Mouse (Mus musculus): Measurements from ENCODE around the gene Gm20695.

Gm20695 gene

GRCm38 (mm10) chr16:3928582-3928981, 44.1 kb downstream of the Gm20695 start:
- peaks cover 15% of the 10 kb centered on the region for H3K36me3 ChIP-seq (ENCODE audit: control insufficient read depth, insufficient read depth, low read length, poor library complexity, severe bottlenecking)
- DNase-seq (ENCODE audit: low read depth, low spot score), result no peak
- H3K27me3 ChIP-seq (ENCODE audit: control insufficient read depth, insufficient read depth, low read length, poor library complexity, severe bottlenecking), result no peaks in the 10 kb centered on the region; the same call in 1 of the 2 replicates

- Histone ChIP-seq H3K27me3 (ENCODE audit: control insufficient read depth, insufficient read depth, low read length, poor library complexity, severe bottlenecking) (no peaks in the 10 kb centered on the region; the same call in 1 of the 2 replicates), H3K36me3 (ENCODE audit: control insufficient read depth, insufficient read depth, low read length, poor library complexity, severe bottlenecking) (peaks cover 12% of the 10 kb centered on the region)
- no peak for DNase-seq (ENCODE audit: low read depth, low spot score)
Observed at GRCm38 (mm10) chr16:3929151-3929550, 44.7 kb downstream of the Gm20695 start.

GRCm38 (mm10) chr16:3933536-3933935, 49.1 kb downstream of the Gm20695 start:
- Histone ChIP-seq H3K36me3 (ENCODE audit: control insufficient read depth, insufficient read depth, low read length, poor library complexity, severe bottlenecking) (peaks cover 5% of the 10 kb centered on the region), H3K27me3 (ENCODE audit: control insufficient read depth, insufficient read depth, low read length, poor library complexity, severe bottlenecking) (no peaks in the 10 kb centered on the region; the same call in 1 of the 2 replicates)
- no peak for DNase-seq (ENCODE audit: low read depth, low spot score)

GRCm38 (mm10) chr16:3934091-3934490, 49.6 kb downstream of the Gm20695 start:
- no peaks in the 10 kb centered on the region; the same call in 1 of the 2 replicates for H3K27me3 ChIP-seq (ENCODE audit: control insufficient read depth, insufficient read depth, low read length, poor library complexity, severe bottlenecking)
- peaks cover 7% of the 10 kb centered on the region for H3K36me3 ChIP-seq (ENCODE audit: control insufficient read depth, insufficient read depth, low read length, poor library complexity, severe bottlenecking)
- DNase-seq (ENCODE audit: low read depth, low spot score), result no peak

GRCm38 (mm10) chr16:3934701-3935100, 50.3 kb downstream of the Gm20695 start:
- Histone ChIP-seq H3K36me3 (ENCODE audit: control insufficient read depth, insufficient read depth, low read length, poor library complexity, severe bottlenecking) (peaks cover 7% of the 10 kb centered on the region), H3K27me3 (ENCODE audit: control insufficient read depth, insufficient read depth, low read length, poor library complexity, severe bottlenecking) (no peaks in the 10 kb centered on the region)
- DNase-seq (ENCODE audit: low read depth, low spot score), result no peak

- no peak for DNase-seq (ENCODE audit: low read depth, low spot score)
- Histone ChIP-seq H3K27me3 (ENCODE audit: control insufficient read depth, insufficient read depth, low read length, poor library complexity, severe bottlenecking) (no peaks in the 10 kb centered on the region), H3K36me3 (ENCODE audit: control insufficient read depth, insufficient read depth, low read length, poor library complexity, severe bottlenecking) (no peaks in the 10 kb centered on the region)
Observed at GRCm38 (mm10) chr16:3951141-3951540, 66.7 kb downstream of the Gm20695 start.

GRCm38 (mm10) chr16:3956369-3956768, 71.9 kb downstream of the Gm20695 start:
- no peak for DNase-seq (ENCODE audit: low read depth, low spot score)
- Histone ChIP-seq H3K27me3 (ENCODE audit: control insufficient read depth, insufficient read depth, low read length, poor library complexity, severe bottlenecking) (no peaks in the 10 kb centered on the region), H3K36me3 (ENCODE audit: control insufficient read depth, insufficient read depth, low read length, poor library complexity, severe bottlenecking) (0 out of 2 replicates have a peak, but pooled peaks cover 2% of the 10 kb centered on the region)

GRCm38 (mm10) chr16:3959261-3959660, 74.8 kb downstream of the Gm20695 start:
- no peak for DNase-seq (ENCODE audit: low read depth, low spot score)
- no peaks in the 10 kb centered on the region for H3K27me3 ChIP-seq (ENCODE audit: control insufficient read depth, insufficient read depth, low read length, poor library complexity, severe bottlenecking)

GRCm38 (mm10) chr16:3964990-3965389, 80.5 kb downstream of the Gm20695 start:
- Histone ChIP-seq H3K27me3 (ENCODE audit: control insufficient read depth, insufficient read depth, low read length, poor library complexity, severe bottlenecking) (no peaks in the 10 kb centered on the region), H3K36me3 (ENCODE audit: control insufficient read depth, insufficient read depth, low read length, poor library complexity, severe bottlenecking) (no peaks in the 10 kb centered on the region)
- no peak for DNase-seq (ENCODE audit: low read depth, low spot score)

More at GRCm38 (mm10) chr16:3959261-3959660, 74.8 kb downstream of the Gm20695 start:
- 0 out of 2 replicates have a peak, but pooled peaks cover 2% of the 10 kb centered on the region for H3K36me3 ChIP-seq (ENCODE audit: control insufficient read depth, insufficient read depth, low read length, poor library complexity, severe bottlenecking)

- no peak for DNase-seq (ENCODE audit: low read depth, low spot score)
- no peaks in the 10 kb centered on the region for H3K27me3 ChIP-seq (ENCODE audit: control insufficient read depth, insufficient read depth, low read length, poor library complexity, severe bottlenecking)
Observed at GRCm38 (mm10) chr16:3965534-3965933, 81.1 kb downstream of the Gm20695 start.

More at GRCm38 (mm10) chr16:3965534-3965933, 81.1 kb downstream of the Gm20695 start:
- H3K36me3 ChIP-seq (ENCODE audit: control insufficient read depth, insufficient read depth, low read length, poor library complexity, severe bottlenecking), result no peaks in the 10 kb centered on the region

Data from splenic B cell, adult 2 months (primary cell).